Mouse (Mus musculus) ES-Bruce4 (cell line): ENCODE results near the gene Trip12. TPM values are rescaled to one million over a fixed set of nuclear protein-coding genes. Genes with fewer than 3 reads are reported as not detected.

ENCODE experiments used
- H3K27ac ChIP-seq: 2 replicates; pipeline ENCODE4 v1.5.1; 2012; ENCODE audit warnings: low read length, inconsistent platforms; ENCODE audit not compliant: insufficient read depth
- H3K27me3 ChIP-seq: 2 replicates; pipeline ENCODE4 v1.6.1; 2012; ENCODE audit warnings: mild to moderate bottlenecking, low read length, inconsistent platforms; ENCODE audit not compliant: control insufficient read depth, poor library complexity, insufficient read depth, severe bottlenecking
- H3K36me3 ChIP-seq: 2 replicates; pipeline ENCODE4 v1.6.1; 2012; ENCODE audit warnings: inconsistent platforms, mild to moderate bottlenecking, low read length, moderate library complexity; ENCODE audit not compliant: control insufficient read depth, poor library complexity, insufficient read depth, severe bottlenecking
- H3K4me1 ChIP-seq: one replicate; pipeline ENCODE4 v1.8.1; 2011; ENCODE audit warnings: low read length; ENCODE audit not compliant: control insufficient read depth, insufficient read depth
- H3K4me3 ChIP-seq: 2 replicates; pipeline ENCODE4 v1.5.1; 2011; ENCODE audit warnings: low read depth, mild to moderate bottlenecking, low read length
- H3K9ac ChIP-seq: 2 replicates; pipeline ENCODE4 v1.6.1; 2012; ENCODE audit warnings: low read depth, mild to moderate bottlenecking, inconsistent platforms; ENCODE audit not compliant: poor library complexity, severe bottlenecking
- H3K9me3 ChIP-seq: replicated peaks from 2 replicates; pipeline ENCODE4 v1.6.1; 2012; ENCODE audit warnings: mild to moderate bottlenecking, low read length, inconsistent platforms; ENCODE audit not compliant: control insufficient read depth, poor library complexity, insufficient read depth, severe bottlenecking
- CTCF ChIP-seq: IDR thresholded peaks from one replicate; pipeline ENCODE4 v1.8.1; 2011; ENCODE audit warnings: low read depth, low read length
- EP300 ChIP-seq: IDR thresholded peaks from 2 replicates; pipeline ENCODE4 v1.6.1; 2011; ENCODE audit warnings: low read depth, low read length; ENCODE audit not compliant: insufficient read depth
- POLR2A ChIP-seq: IDR thresholded peaks from one replicate; pipeline ENCODE4 v1.8.1; 2011; ENCODE audit warnings: low read length; ENCODE audit not compliant: insufficient read depth
- polyA plus RNA-seq: library from polyadenylated mRNA; stranded (reverse); fragments of >200 nt; gene quantifications from 2 replicates; pipeline ENCODE4 v1.2.4, GENCODE M21; 2011; ENCODE audit warnings: low read depth; ENCODE audit not compliant: missing spikeins, insufficient read depth, insufficient read length

Trip12 gene
- polyA plus RNA-seq, 1 experiment, result 675 TPM

GRCm38 (mm10) chr1:84854966-84855365, 14.7 kb upstream of the Trip12 start:
- H3K9me3 ChIP-seq, result no peaks in the 10 kb centered on the region
- no peak overlapping the region for H3K27ac ChIP-seq
- H3K4me1 ChIP-seq, result peaks cover 5% of the 10 kb centered on the region
- 0 out of 2 replicates have a peak overlapping the region, but pooled peaks have one; percentile 35 for H3K9ac ChIP-seq
- H3K27me3 ChIP-seq, result no peaks in the 10 kb centered on the region
- TF ChIP-seq POLR2A, result no peak
- no peaks in the 10 kb centered on the region for H3K36me3 ChIP-seq
- H3K4me3 ChIP-seq, result no peak overlapping the region

- Histone ChIP-seq H3K36me3 (no peaks in the 10 kb centered on the region), H3K4me1 (peaks cover 5% of the 10 kb centered on the region), H3K27ac (no peak overlapping the region), H3K27me3 (no peaks in the 10 kb centered on the region), H3K4me3 (no peak overlapping the region), H3K9ac (no peak overlapping the region), H3K9me3 (no peaks in the 10 kb centered on the region)
- no peak for TF ChIP-seq CTCF
- no peak for TF ChIP-seq POLR2A
- TF ChIP-seq EP300, result no peak
Measured at GRCm38 (mm10) chr1:84853721-84854120, 13.4 kb upstream of the Trip12 start.

GRCm38 (mm10) chr1:84851512-84852235, 11.4 kb upstream of the Trip12 start:
- H3K27ac ChIP-seq, result peak overlapping the region; percentile 92
- no peaks in the 10 kb centered on the region for H3K27me3 ChIP-seq
- peaks cover 8% of the 10 kb centered on the region for H3K4me1 ChIP-seq
- H3K4me3 ChIP-seq, result no peak overlapping the region
- TF ChIP-seq POLR2A (no peak), CTCF (no peak), EP300 (no peak)
- H3K36me3 ChIP-seq, result peaks cover 4% of the 10 kb centered on the region; the same call in 1 of the 2 replicates
- H3K9me3 ChIP-seq, result no peaks in the 10 kb centered on the region
- H3K9ac ChIP-seq, result peak overlapping the region; percentile 44; the same call in 1 of the 2 replicates

GRCm38 (mm10) chr1:84850471-84850870, 10.2 kb upstream of the Trip12 start:
- no peak for TF ChIP-seq CTCF
- TF ChIP-seq EP300, result no peak
- no peak for TF ChIP-seq POLR2A
- Histone ChIP-seq H3K9ac (0 out of 2 replicates have a peak overlapping the region, but pooled peaks have one; percentile 17), H3K27me3 (no peaks in the 10 kb centered on the region), H3K4me1 (peaks cover 6% of the 10 kb centered on the region), H3K4me3 (no peak overlapping the region), H3K9me3 (no peaks in the 10 kb centered on the region), H3K36me3 (peaks cover 6% of the 10 kb centered on the region), H3K27ac (peak overlapping the region; percentile 92)

- H3K4me3 ChIP-seq, result peak overlapping the region; percentile 62
- no peaks in the 10 kb centered on the region for H3K27me3 ChIP-seq
- peaks cover 7% of the 10 kb centered on the region for H3K36me3 ChIP-seq
- TF ChIP-seq EP300 (0 out of 2 replicates have a peak, but pooled peaks have one; percentile 3), POLR2A (no peak)
- H3K4me1 ChIP-seq, result peaks cover 6% of the 10 kb centered on the region
- H3K9ac ChIP-seq, result peak overlapping the region; percentile 88
- H3K27ac ChIP-seq, result peak overlapping the region; percentile 67
- H3K9me3 ChIP-seq, result no peaks in the 10 kb centered on the region
Measured at GRCm38 (mm10) chr1:84849804-84850203, 9.5 kb upstream of the Trip12 start.

- peak overlapping the region; percentile 88 for H3K9ac ChIP-seq
- peak overlapping the region; percentile 97 for H3K27ac ChIP-seq
- H3K36me3 ChIP-seq, result peaks cover 13% of the 10 kb centered on the region
- TF ChIP-seq EP300, result peak; percentile 68; the same call in 1 of the 2 replicates
- TF ChIP-seq CTCF, result no peak
- no peak for TF ChIP-seq POLR2A
- H3K27me3 ChIP-seq, result no peaks in the 10 kb centered on the region
- H3K4me3 ChIP-seq, result peak overlapping the region; percentile 97
- H3K4me1 ChIP-seq, result peaks cover 6% of the 10 kb centered on the region
- H3K9me3 ChIP-seq, result no peaks in the 10 kb centered on the region
Measured at GRCm38 (mm10) chr1:84848801-84849455, 8.6 kb upstream of the Trip12 start.
